Comparison of ENCODE assay signal across 9 mouse cellular contexts in the genomic region with DNA sequence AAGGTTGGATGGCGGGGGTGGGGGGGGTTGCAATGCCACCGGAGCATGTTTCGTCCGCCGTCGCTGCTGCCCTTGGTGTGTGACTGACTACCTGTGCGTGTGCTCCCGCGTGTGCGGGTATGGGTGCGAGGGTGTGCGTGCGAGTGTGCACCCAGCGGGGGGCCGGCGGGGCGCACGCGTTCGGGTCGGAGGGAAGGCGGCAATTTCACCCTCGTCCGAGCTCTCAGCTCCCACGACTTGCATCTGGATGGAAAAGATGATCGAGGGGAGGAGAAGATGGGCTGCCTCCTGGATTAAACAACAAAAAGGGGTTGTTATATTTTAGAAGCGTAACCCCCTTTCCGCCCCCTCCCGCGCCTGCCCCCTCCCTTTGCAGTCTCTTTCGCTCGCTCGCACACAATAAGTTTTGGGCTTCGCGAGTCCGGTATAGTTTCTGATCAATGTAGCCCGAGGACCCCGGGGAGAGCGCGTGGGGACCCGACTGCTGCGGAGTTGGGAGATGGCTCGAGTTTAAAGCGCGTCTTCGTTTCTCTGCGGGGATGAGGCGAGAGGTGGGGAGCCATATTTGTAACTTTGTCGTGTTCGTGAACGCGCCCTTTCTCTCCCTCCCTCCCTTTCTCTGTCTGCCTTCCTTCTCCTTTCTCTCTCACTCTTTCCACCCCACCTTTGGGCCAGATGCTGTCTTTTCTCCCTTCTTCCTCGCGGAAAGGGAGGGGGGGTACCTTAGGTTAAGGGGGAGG. TPM values are rescaled to one million over a fixed set of nuclear protein-coding genes. Genes with fewer than 3 reads are reported as not detected.
DNase-seq lines count a peak whose midpoint lies in the region; ATAC-seq and TF ChIP-seq lines count a peak whose summit lies in the region.
"Had no signal": no experiment of that assay in that cellular context is flagged by ENCODE, and none has a peak within 500 bp of the region (broad histone marks: within the 10 kb centered on the region; RNA-seq: fewer than 3 reads in every experiment).

No protein-coding gene starts in this region.

- no peaks in the 10 kb centered on the region for H3K9me3 ChIP-seq in forebrain, embryonic 13.5 days (replicated peaks)

- intact Hi-C loops in left cerebral cortex, adult 2 months (cut with DNase I) = loop anchor here (2.0 kb wide), 3 partner anchors 21 to 213 kb away; no protein-coding TSS in a partner anchor

- WGBS in forebrain, embryonic 13.5 days = under 1% methylated on average over 53 of the region's 54 CpGs

- peak; percentile 32 to 40 for DNase-seq in left cerebral cortex, adult 2 months (ENCODE audit: extremely low spot score in 1 of 2, low spot score in 2 of 2)
- DNase-seq in left cerebral cortex, adult 11 months (ENCODE audit: low spot score) = no peak
- peak; percentile 61 for DNase-seq in adrenal gland, postnatal 14 days
- peak; percentile 22 for DNase-seq in kidney, adult 9 months
- peak; percentile 53 for DNase-seq in mesoderm, embryonic 11.5 days (ENCODE audit: low read depth, low spot score)
- peak; percentile 25 to 30 for DNase-seq in spleen, postnatal 36 days (ENCODE audit: low spot score in 2 of 2)
- no peak for DNase-seq in frontal cortex, postnatal 10 days (ENCODE audit: low spot score in 2 of 2)

- H3K4me3 ChIP-seq in left cerebral cortex, adult 2 months = peak overlapping the region; percentile 84
- H3K4me3 ChIP-seq in forebrain, embryonic 13.5 days = peak overlapping the region; percentile 94

- peak overlapping the region; percentile 100 for H3K27ac ChIP-seq in left cerebral cortex, adult 2 months
- H3K27ac ChIP-seq in forebrain, embryonic 13.5 days = peak overlapping the region; percentile 99

- peak overlapping the region; percentile 98 for H3K9ac ChIP-seq in forebrain, embryonic 13.5 days

- ATAC-seq in forebrain, embryonic 13.5 days = 0 out of 2 replicates have a peak, but pooled peaks have one; percentile 2

- H3K4me1 ChIP-seq in forebrain, embryonic 13.5 days = peaks cover 36% of the 10 kb centered on the region

- H3K36me3 ChIP-seq in forebrain, embryonic 13.5 days (ENCODE audit: poor library complexity, severe bottlenecking) = no peaks in the 10 kb centered on the region

- no peak for TF ChIP-seq CTCF in left cerebral cortex, adult 2 months (IDR thresholded peaks at IDR 0.05)

- H3K4me2 ChIP-seq in forebrain, embryonic 13.5 days = peak overlapping the region; percentile 82

- no peaks in the 10 kb centered on the region for H3K27me3 ChIP-seq in forebrain, embryonic 13.5 days

RNA-seq across cellular contexts. Expression of a gene that starts 0.8 kb away (rescaled TPM):
- total RNA-seq in left cerebral cortex, adult 2 months (2021) = 100 to 1,000 TPM; 278 to 279 TPM
- total RNA-seq in adrenal gland, postnatal 14 days (2021) = 379 and 408 TPM in 2 replicates
- 254 and 256 TPM in 2 replicates for polyA plus RNA-seq in forebrain, embryonic 13.5 days (2015; fragmentation: Nextera tagmentation; extraction: Ambion mirVana)

RNA-seq across cellular contexts. Expression of a gene that starts 59.9 kb away (rescaled TPM):
- total RNA-seq in left cerebral cortex, adult 2 months (2021) = under 1 TPM in 1 of 2 experiments, not detected in 1; 0.14 TPM
- not detected in 2 replicates for total RNA-seq in adrenal gland, postnatal 14 days (2021)
- not detected in 2 replicates for polyA plus RNA-seq in forebrain, embryonic 13.5 days (2015; fragmentation: Nextera tagmentation; extraction: Ambion mirVana)
- total RNA-seq: hematopoietic stem cell, adult 5-6 weeks had no signal

Comparison
In these comparisons a context has a peak if more than half of its experiments do, and no peak if none do; other contexts are left out.
1. DNase-seq: peak in left cerebral cortex, adult 2 months (2 of 2), adrenal gland, postnatal 14 days (single experiment), kidney, adult 9 months (single experiment), mesoderm, embryonic 11.5 days (single experiment) and spleen, postnatal 36 days (2 of 2); none in left cerebral cortex, adult 11 months (single experiment) and frontal cortex, postnatal 10 days (0 of 2).